Mouse (Mus musculus): ENCODE data around the gene Entpd7.
A peak's percentile ranks its signal among the peaks of the same experiment; 100 is the strongest.

Gene Entpd7

DNA sequence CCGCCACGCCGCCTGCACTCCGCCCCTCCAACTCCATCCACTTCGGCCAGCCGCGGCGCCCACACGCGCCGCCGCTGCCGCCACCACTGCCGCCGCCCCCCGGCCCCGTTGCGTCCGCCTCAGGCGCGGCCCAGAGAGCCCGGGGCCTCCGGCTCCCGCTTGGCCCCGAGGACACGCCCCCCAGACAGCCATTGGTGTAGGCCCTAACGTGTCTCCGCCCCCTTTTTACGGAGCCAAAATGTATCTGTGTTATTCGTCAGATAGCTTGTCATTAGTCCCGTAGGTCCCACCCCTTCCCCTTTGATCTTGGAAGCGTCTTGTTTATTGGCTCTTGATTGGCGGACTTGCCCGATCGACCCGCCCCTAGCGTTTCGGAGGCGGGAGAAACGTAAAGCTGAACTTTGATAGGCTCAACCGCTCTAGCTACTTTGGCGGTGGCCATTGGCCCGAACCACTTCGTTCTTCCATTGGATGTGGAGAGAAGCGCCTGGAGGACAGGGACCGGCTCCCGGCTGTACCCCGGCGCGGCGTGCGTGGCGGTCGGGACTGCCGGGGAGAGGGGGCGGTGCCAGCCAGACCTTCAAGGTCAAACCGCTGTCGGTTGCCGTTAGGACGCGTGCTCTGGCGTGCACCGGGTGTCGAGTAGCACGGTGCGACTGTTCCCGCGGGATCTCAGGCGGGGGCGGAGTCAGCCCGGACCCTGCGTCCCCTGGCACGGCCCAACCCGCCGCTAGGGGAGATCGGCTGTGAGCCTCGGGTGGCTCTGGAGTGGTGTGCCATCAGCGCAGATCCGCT, 14.5 kb upstream of the Entpd7 start, which contains the start of gene Slc25a28:
Gene Slc25a28 (minus strand): TSS at position 152 of the 795 bp plus-strand sequence.
- peak; percentile 99 for DNase-seq

DNA sequence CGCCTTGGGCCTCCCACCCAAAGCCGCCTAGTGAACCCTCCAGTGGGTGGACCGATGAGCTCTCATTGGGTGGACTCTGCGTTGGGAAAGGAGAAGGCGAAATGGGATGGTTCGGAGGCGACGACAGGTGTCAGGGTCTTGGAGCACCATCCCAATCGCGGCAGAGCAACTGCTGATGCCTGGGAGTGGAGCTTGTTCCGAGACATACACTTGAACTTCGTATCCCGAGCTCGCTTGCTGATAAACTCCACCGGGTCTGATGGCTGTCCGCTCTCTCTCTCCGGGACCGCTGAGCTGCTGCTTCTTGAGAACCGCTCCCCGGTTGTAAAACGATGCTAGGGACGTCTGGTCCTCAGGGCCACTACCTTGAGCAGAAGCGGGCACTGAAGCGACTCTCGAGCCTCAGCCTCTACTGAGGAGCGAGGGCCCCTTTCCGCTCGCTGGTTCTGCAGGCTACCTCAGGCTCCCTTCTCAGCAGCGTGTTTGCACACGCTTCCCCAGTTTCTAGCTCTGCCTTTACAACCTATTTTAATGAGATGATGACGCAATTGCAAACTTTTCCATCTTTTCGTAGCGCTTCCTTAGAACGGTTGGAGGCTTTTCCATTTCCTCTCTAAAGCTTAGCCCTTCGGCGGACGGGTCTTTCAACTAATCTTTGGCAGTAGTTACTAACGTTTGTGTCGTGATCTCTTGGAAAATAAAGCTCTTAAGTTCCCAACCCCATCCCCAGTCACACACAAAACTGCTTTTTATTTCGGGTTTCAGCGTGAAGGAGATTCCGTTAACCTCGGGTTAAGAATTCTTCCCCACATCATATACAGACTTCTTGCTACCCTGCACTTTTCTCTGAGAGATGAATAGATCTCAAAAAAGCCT, 13.7 kb upstream of the Entpd7 start:
- DNase-seq = peak; percentile 65

DNA sequence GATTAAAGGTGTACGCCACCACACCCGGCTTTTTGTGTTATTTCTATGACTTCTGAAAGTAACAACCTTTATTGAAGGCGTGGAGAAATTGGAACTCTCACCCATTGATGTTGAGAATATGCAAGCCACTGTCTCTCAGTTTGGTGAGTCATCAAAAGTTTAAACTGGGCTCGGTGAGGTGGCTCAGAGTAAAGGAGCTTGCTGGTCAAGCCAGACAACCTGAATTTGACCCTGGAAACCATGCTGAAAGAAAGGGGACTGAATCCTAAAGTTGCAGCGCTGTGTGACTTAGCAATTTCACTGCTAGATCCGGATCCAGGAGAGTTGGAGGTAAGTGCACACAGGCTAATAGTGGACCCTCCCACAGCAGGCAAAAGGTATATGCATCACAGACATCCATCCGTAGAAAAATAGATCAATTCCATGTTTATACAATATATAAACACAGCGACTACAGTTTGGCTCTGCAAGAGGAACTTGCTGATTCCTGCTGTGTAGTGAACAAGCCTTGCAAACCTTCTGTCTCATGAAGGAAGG, 10.9 kb upstream of the Entpd7 start:
- DNase-seq = no peak

DNA sequence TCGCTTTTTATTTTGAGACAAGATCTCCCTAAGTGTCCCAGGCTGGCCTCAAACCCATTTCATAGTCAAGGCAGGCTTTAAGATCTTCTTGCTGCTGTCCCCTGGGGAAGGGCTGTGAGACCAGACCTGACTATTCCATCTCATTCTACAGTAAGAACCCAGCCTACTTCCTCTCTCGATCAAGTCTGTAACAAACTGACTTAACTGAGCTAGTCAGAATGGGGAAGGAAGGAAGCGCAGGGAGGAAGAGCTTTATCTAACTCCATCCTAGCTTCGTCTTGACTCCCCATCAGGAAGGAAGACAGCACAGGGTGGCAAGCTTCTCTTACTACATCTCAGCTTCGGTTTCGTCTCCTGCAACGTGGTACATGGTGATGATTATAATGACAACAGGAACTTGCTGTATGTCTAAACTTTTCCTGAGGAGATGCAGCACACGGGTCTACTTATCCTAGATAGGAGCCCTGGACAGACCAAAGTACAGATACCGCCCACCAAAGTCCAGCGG, 9.9 kb upstream of the Entpd7 start:
- no peak for DNase-seq

DNA sequence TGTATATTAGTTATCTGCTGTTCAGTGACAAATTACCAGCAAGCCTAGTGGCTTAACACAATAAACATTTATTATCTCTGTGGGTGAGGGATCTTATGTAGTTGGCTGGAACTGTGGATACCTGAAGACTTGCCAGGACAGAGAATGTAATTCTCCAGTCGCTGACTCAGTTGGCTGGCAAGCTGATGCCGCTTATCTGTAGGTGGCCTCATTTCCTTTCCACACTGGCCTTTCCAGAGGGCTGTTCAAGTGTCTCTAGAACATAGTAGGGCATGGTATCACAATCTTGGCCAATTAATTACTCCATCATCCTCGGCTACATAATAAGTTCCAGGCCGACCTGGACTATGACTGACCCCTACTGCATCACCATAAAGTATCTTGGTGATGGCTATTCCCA, 7.9 kb upstream of the Entpd7 start:
- no peak for DNase-seq

DNA sequence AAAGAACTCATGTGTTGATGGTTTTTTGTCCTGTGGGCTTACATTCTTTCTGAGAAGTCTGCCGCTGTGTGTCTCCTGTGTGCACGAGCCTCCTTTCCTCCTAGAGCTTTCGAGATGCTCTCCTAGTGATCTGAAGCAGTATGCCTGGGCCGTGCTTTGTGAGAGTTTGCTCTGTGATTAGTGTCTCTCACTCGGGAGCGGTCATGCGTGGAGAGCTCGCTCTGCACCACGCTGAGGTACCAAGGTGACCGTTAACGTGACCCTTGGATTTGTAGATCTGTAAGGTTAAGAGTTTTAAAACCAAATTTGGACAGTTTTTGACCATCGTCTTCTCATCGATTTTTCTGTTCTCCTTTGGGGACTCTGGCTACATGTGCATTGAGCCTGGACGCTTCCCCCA, 3.3 kb downstream of the Entpd7 start:
- DNase-seq = no peak

DNA sequence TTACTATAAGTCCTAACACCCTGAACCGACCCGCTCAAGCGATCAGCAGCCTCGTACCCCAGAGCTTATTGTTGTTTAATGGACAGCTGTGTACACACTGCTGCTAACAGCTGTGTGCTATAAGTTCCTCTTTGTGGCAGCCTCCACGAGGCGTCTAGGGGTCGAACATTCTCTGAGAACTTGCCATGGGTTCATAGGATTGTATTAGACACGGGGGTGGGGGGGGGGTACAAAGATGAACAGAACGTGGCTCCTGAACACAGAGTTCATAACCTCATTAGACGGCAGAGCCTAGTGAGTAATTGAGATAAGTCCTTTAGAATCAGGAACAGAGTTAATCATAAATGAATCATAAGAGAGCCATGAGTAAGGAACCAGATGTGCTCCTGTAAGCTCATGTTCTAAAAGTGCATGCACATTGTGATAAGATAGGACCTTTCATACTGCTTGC, 6.1 kb downstream of the Entpd7 start:
- no peak for DNase-seq

DNA sequence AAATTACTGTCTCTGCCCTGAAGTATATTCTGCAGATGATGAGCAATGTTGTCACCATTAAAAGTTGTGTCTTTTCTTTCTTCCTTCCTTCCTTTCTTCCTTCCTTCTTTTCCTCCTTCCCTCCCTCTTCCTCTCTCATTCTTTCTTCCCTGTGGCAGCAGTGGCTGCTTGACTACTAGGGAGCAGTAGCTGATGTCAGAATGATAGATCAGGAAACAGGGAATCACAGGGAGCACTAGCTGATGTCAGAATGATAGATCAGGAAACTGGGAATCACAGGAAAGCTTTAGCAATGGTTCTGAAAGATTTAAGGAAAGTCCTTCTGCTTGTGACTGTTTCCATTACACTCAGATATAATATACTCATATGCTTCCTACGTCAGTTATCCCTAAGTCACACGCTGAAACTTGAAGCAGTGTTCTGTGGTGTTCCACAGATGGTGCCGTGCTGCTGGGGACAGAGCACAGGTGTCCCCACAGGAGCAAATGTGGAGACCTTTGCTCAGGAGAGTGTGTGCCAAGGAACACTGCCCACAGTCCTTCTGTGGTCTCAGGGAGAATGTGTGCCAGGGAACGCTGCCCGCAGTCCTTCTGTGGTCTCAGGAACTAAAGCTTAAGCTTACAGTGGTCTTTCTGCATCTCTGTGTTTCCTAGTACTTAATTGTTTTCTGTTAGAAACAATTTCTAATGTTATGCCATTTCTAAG, 8.3 kb downstream of the Entpd7 start:
- no peak for DNase-seq

DNA sequence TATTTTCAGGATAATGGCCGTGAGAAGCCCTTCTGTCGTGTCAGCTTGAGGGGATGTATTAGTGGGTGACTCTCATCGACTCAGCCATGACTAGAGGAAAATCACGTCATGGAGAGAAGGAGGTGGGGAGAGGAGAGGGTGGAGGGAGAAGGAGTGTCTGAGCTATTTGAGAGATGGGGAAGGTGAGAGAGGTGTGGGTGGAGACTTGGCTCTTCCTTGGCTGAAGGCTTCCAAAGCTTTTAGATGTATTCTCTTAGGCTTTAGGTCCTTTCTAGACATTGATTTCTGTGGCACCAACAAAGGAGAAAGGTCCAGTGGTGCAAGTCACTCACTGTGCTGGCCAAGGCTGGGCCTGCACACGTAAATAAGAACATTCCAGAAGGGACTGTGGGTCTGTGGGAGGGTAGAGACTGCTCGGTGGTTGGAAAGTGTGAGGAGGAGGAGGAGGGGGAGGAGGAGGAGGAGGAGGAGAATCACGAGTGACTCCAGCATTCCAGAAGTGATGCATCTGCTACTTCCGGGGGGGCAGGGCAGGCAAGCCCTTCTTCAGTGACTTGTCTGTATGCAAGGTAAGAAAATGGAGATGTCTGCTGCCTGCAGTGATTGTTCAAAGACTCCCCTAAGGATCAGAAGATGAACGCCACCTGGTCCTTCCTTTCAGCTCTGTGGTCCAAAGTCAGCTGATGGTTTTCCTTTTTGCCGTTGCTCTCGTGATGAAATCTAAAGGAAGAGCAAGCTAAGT, 9.7 kb downstream of the Entpd7 start:
- DNase-seq = no peak

DNA sequence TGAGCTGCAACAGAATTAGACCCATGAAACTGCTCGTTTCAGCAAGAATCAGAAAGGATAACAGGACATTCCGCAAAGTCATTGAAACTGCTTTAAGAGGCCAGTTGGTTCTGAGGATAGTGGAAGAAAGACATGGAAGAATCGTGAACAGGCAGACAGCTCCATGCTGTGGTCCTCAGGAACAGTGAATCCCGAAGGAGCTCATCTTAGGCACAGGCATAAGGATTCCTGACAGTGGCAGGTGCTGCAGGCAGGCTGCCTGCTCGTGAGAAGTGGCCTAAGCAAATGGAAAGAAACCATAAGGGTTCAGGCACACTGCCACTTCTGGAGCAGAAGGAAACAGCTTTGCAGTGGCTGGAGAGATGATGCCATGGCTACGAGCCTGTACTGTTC, 10.3 kb downstream of the Entpd7 start:
- no peak for DNase-seq

DNA sequence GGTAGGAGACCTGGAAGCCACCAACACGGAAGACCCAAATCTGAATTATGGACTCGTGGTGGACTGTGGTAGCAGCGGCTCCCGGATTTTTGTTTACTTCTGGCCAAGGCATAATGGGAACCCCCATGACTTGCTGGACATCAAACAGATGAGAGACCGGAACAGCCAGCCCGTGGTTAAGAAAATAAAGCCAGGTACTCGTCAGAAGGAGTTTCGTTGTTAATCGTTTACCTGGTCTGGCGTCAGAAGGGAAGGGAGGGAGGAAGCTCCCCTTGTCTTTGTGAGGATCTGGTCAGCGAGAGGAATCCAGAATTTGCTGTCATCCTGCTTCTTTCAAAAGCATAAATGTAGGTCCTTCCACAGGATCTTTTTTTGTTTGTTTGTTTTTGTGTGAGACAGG, 14.7 kb downstream of the Entpd7 start:
- no peak for DNase-seq

DNA sequence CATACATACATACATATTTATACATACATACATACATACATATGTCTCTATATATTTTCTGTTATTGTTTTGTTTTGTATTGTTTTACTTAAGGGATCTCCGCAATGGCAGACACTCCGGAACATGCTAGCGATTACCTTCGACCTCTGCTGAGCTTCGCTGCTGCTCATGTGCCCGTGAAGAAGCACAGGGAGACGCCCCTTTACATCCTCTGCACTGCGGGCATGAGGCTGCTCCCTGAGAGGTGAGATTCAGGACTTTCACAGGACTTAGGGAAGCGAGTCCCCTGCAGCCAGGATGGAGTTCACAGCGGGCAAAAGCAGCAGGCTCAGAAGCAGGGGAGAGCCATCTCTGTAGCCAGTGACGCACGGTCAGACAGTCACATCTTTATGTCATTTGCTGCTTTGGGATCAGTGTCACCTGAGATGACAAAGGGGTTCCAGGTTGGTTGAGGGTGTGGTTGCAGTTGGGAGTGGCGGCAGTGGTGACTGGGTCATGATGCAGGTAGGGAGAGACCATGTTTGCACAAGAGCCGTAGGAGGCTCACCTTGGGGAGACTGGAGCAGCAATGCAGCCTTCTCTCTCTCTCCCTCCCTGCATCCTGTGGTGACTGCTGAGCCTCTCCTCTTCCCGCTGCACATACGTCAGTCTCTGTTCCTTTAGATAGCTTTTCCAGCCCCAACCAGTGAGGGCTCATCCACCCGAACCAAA, 15.5 kb downstream of the Entpd7 start:
- no peak for DNase-seq

DNA sequence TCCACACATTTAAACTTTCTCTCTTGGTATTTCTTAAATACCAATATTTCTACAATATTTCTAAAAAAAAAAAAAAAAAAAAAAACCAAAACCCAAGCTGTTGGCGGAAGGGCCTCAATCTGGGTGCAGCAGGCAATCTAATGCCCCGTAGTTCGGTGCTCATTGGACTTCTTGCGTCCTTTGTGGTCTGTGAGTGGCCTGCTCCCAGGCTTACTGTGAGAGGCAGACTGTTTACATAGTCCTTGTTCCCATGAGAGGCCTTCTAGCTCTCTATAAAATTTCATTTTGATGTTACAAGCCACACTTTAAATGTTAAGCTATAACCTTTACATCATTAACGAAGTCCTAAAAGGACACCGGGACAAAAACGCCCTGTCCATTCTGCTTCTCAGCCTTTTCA, 18.7 kb downstream of the Entpd7 start:
- no peak for DNase-seq

DNA sequence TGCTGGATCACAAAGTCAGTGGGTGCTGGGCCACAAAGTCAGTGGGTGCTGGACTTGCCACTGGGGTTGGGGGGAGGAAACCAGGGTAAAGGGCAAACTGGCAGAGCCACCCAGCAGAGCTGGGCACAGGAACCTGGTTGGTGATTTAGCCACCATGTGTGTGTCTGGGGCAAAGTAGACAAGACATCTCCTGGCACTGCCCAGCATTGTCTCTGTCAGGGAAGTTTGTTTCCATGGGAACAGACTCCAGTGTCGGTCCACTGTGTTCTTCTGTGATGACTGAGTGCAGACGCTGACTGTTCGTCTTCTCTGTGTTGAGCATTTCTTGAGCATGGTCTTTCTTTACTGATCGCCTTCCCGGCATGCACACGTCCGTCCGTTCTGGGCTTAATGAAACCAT, 19.8 kb downstream of the Entpd7 start:
- no peak for DNase-seq

DNA sequence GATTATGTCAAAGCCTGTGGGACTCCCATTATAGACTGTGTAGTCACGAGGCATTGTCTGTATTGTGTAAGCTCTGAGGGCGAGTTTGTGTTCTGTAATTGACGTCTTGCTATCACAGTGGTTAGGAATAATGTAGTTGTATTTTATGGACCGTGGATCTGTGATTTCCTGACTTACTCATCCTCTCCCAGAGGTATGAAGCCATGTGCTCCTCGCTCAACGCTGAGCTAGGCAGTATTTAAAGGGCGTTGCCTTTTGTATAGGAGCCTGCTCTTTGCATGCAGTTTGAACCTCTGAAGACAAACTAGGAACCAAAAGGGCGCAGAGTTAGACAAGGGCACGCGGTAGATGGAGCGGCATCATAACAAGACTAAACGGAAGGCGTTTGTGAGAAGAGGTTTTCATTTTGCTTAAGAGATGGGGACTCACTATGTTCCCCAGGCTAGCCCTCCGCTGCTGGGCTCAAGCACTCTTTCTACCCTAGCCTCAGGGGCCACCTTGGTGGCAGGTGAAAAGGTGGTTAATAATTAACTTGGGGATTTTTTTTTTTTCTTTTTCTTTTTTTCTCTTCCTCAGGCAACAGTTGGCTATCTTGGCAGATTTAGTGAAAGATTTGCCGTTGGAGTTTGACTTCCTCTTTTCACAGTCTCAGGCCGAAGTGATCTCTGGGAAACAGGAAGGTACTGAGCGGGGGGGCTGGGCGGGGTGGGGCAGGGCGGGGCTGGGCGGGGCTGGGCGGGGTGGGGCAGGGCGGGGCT, 21.9 kb downstream of the Entpd7 start:
- DNase-seq = peak; percentile 47

DNA sequence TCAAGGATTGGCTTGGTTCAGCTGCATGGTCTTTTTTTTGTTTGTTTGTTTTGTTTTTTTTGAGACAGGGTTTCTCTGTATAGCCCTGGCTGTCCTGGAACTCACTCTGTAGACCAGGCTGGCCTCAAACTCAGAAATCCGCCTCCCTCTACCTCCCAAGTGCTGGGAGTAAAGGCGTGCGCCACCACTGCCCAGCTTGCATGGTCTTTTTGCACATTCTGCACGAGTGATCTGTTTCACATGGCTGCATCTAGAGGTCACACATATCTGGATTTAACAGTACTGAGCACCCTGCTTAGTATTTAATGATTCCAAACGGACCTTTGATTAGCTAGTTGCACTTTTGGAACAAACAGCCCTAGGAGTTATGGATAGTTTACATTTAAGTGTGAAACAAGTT, 22.5 kb downstream of the Entpd7 start:
- no peak for DNase-seq

DNA sequence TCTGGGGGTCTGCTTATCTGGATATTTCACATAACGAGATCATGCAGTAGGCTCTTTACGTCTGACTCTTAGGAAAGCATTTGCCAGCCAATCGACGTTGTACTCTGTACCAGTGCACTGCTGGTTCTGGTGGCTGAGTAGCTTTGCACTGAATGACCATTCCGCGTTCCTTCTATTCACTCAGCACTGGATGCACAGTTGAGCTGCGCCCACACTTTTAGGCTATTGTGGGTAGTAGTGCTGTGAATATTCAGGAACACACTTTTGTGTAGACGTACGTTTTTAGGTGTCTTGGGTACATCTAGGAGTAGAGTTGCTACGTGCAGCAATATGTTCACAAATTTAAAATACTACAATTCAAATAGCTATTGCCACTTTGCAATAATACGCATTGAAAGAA, 30.6 kb downstream of the Entpd7 start:
- DNase-seq = no peak

DNA sequence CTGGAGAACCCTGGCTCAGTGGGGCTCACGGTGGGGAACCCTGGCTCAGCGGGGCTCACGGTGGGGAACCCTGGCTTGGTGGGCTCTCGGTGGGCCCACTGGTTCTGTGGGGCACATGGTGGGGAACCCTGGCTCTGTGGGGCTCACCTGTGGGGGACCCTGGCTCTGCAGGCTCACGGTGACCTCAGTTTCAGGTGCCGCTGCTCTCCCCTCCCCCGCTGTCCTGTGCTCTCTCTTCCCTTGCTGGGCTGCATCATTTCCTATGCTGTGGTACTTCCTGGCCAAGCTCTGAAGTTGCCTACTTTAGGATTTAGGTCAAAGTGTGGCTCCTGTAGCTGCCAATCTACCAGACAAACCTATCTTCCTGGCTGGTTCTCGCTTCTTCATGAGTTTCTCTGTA, 33.4 kb downstream of the Entpd7 start:
- DNase-seq = peak; percentile 83

DNA sequence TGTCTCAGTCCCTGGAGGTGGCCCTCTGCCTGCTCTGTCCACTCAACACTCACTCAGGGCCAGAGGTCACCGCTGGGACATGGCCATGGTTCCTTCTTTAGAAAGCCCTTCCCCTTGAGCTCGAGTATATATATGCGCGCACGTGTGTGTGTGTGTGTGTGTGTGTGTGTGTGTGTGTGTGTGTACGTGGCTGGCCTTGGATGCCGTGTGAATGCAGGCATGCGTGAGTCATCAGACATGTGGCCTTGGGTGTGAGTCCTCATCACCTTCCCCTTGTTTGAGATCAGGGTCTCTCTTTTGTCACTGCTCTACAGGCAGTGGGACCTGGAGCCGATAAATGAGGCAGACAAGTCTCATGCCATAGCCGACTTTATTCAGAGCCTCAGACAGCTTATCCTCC, 34.0 kb downstream of the Entpd7 start:
- peak; percentile 27 for DNase-seq

DNA sequence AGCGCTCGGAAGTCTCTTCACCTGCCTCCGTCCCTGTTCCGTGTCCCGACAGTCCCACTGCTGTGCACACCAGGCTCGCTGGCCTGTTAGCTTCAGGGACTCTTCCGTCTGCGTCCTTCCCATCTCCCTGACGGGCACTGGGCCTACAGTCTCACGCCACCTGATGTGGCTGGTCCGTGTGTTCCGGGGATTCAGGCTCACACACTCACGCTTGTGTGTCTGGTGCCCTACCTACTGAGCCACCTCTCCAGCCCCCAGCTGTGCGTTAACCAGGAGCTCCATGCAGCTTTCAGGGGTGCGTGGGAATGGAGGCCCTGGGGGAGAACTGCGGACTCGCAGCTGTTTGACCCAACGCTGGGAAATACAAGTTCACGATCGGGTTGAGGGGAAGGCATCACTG, 34.7 kb downstream of the Entpd7 start:
- no peak for DNase-seq

DNA sequence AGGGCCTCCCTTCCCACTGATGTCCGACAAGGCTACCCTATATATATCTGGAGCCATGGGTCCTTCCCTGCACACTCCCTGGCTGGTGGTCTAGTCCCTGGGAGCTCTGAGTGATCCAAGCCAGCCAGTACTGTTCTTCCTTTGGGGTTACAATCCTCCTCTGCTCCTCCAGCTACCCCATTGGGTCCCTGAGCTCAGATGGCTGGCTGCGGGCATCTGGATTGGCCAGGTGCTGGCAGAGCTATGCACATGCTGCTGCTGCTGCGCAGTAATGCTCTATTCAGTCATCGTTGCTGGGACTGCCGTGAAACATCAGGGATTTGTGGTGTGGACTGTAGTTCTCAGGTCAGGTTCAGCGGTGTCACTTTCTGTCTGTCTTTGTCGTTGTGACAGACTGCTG, 35.3 kb downstream of the Entpd7 start:
- no peak for DNase-seq

Measured in thymus, postnatal 14 days (tissue).